Mouse (Mus musculus): ENCODE data around the gene Hhex. TPM values are rescaled to one million over a fixed set of nuclear protein-coding genes. Genes with fewer than 3 reads are reported as not detected.
A peak's percentile ranks its signal among the peaks of the same experiment; 100 is the strongest.

Gene Hhex
- 1.8 and 2.7 TPM in 2 replicates for polyA plus RNA-seq (2012; rRNA removed)

- TF ChIP-seq CTCF (IDR thresholded peaks at IDR 0.05; ENCODE audit: borderline replicate concordance, extremely low read depth, insufficient read depth, insufficient read length) (no peak), POLR2A (IDR thresholded peaks at IDR 0.05; ENCODE audit: borderline replicate concordance, extremely low read depth, insufficient read depth, insufficient read length, poor library complexity, severe bottlenecking) (no peak)
- peak; percentile 42 for DNase-seq (ENCODE audit: low read depth)
Observed at GRCm38 (mm10) chr19:37434263-37434951, at the start of gene Hhex. Hhex (plus strand) TSS chr19:37434810.

- DNase-seq (ENCODE audit: low read depth), result no peak
- TF ChIP-seq CTCF (IDR thresholded peaks at IDR 0.05; ENCODE audit: borderline replicate concordance, extremely low read depth, insufficient read depth, insufficient read length) (no peak), POLR2A (IDR thresholded peaks at IDR 0.05; ENCODE audit: borderline replicate concordance, extremely low read depth, insufficient read depth, insufficient read length, poor library complexity, severe bottlenecking) (no peak)
Observed at GRCm38 (mm10) chr19:37386126-37386525, 48.5 kb upstream of the Hhex start.

- DNase-seq (ENCODE audit: low read depth), result no peak
- TF ChIP-seq POLR2A (IDR thresholded peaks at IDR 0.05; ENCODE audit: borderline replicate concordance, extremely low read depth, insufficient read depth, insufficient read length, poor library complexity, severe bottlenecking), result no peak
- no peak for TF ChIP-seq CTCF (IDR thresholded peaks at IDR 0.05; ENCODE audit: borderline replicate concordance, extremely low read depth, insufficient read depth, insufficient read length)
Observed at GRCm38 (mm10) chr19:37391869-37392268, 42.7 kb upstream of the Hhex start.

DNA sequence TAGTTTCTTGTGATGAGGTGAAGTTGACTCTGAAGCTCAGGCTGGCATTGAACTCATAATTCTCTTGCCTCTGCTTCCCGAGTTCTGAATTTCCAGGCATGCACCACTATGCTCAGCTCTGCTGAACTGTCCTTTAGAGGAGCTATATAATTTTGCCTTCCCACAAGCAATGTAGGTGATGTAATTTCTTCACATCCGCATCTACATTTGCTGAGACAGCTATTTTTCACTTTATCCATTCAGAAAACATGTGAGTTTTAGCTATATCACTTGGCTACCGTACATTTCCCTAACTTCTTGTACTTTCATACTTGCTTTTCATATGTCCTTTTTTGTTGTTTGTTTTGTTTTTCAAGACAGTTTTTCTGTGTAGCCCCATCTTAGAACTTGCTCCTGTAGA lies 38.3 kb upstream of the Hhex start:
- no peak for DNase-seq (ENCODE audit: low read depth)
- no peak for TF ChIP-seq CTCF (IDR thresholded peaks at IDR 0.05; ENCODE audit: borderline replicate concordance, extremely low read depth, insufficient read depth, insufficient read length)
- no peak for TF ChIP-seq POLR2A (IDR thresholded peaks at IDR 0.05; ENCODE audit: borderline replicate concordance, extremely low read depth, insufficient read depth, insufficient read length, poor library complexity, severe bottlenecking)

GRCm38 (mm10) chr19:37400936-37401335 lies 33.7 kb upstream of the Hhex start:
- DNase-seq (ENCODE audit: low read depth), result no peak
- TF ChIP-seq POLR2A (IDR thresholded peaks at IDR 0.05; ENCODE audit: borderline replicate concordance, extremely low read depth, insufficient read depth, insufficient read length, poor library complexity, severe bottlenecking), result no peak
- no peak for TF ChIP-seq CTCF (IDR thresholded peaks at IDR 0.05; ENCODE audit: borderline replicate concordance, extremely low read depth, insufficient read depth, insufficient read length)

- DNase-seq (ENCODE audit: low read depth), result peak; percentile 47
- TF ChIP-seq CTCF (IDR thresholded peaks at IDR 0.05; ENCODE audit: borderline replicate concordance, extremely low read depth, insufficient read depth, insufficient read length) (peak; percentile 53; the same call in 1 of the 2 replicates), POLR2A (IDR thresholded peaks at IDR 0.05; ENCODE audit: borderline replicate concordance, extremely low read depth, insufficient read depth, insufficient read length, poor library complexity, severe bottlenecking) (no peak)
Observed at GRCm38 (mm10) chr19:37418294-37418693, 16.3 kb upstream of the Hhex start.

DNA sequence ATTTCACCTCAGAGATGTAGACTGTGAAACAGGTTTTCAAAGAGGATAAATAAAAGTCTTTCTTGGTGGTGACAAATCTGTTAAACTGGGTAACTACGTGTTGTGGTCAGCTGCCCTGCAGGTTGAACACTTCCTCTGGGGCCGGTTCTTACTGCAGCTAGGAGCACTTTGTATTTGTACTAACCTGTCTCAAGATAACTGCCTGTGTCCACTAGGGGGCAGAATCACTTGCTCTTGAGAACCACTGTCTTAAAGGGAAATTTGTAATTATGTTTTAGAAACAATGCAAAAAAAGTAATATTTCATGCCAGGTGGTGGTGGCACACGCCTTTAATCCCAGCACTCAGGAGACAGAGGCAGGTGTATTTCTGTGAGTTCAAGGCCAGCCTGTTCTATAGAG lies 15.0 kb upstream of the Hhex start:
- no peak for TF ChIP-seq POLR2A (IDR thresholded peaks at IDR 0.05; ENCODE audit: borderline replicate concordance, extremely low read depth, insufficient read depth, insufficient read length, poor library complexity, severe bottlenecking)
- peak; percentile 51; the same call in 1 of the 2 replicates for TF ChIP-seq CTCF (IDR thresholded peaks at IDR 0.05; ENCODE audit: borderline replicate concordance, extremely low read depth, insufficient read depth, insufficient read length)
- peak; percentile 78 for DNase-seq (ENCODE audit: low read depth)

GRCm38 (mm10) chr19:37428589-37428988 lies 6.0 kb upstream of the Hhex start:
- DNase-seq (ENCODE audit: low read depth), result no peak
- no peak for TF ChIP-seq POLR2A (IDR thresholded peaks at IDR 0.05; ENCODE audit: borderline replicate concordance, extremely low read depth, insufficient read depth, insufficient read length, poor library complexity, severe bottlenecking)
- TF ChIP-seq CTCF (IDR thresholded peaks at IDR 0.05; ENCODE audit: borderline replicate concordance, extremely low read depth, insufficient read depth, insufficient read length), result no peak

DNA sequence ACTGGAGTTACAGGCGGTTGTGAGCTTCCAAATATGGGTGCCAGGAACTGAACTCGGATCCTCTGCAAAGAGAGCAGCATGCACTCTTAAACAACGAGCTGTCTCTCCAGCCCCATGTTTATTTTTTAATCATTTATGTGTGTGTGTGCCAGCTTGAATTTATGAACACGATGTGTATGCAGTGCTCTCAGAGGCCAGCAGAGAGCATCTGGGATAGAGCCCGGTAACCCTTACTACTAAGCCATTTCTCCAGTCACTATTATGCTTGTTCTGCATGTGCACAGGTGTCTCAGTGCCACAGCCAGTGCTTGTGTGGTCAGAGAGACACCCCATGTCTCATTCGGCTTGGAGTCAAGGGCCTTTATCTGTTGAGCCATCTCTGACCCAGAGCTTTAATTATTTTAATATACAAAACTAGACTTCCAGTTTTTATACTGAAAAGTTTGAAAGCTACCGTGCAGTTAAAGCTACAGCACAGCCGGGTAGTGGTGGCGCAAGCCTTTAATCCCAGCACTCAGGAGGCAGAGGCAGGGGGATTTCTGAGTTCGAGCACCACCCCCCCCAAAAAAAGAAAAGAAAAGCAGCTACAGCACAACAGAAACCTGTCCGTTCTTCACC lies 3.4 kb upstream of the Hhex start:
- TF ChIP-seq POLR2A (IDR thresholded peaks at IDR 0.05; ENCODE audit: borderline replicate concordance, extremely low read depth, insufficient read depth, insufficient read length, poor library complexity, severe bottlenecking) (no peak), CTCF (IDR thresholded peaks at IDR 0.05; ENCODE audit: borderline replicate concordance, extremely low read depth, insufficient read depth, insufficient read length) (no peak)

GRCm38 (mm10) chr19:37432868-37433570 lies 1.6 kb upstream of the Hhex start:
- TF ChIP-seq POLR2A (IDR thresholded peaks at IDR 0.05; ENCODE audit: borderline replicate concordance, extremely low read depth, insufficient read depth, insufficient read length, poor library complexity, severe bottlenecking) (no peak), CTCF (IDR thresholded peaks at IDR 0.05; ENCODE audit: borderline replicate concordance, extremely low read depth, insufficient read depth, insufficient read length) (no peak)
- peak; percentile 2 for DNase-seq (ENCODE audit: low read depth)

More for the DNA sequence above, 3.4 kb upstream of the Hhex start:
- DNase-seq (ENCODE audit: low read depth), result no peak

- TF ChIP-seq CTCF (IDR thresholded peaks at IDR 0.05; ENCODE audit: borderline replicate concordance, extremely low read depth, insufficient read depth, insufficient read length) (no peak), POLR2A (IDR thresholded peaks at IDR 0.05; ENCODE audit: borderline replicate concordance, extremely low read depth, insufficient read depth, insufficient read length, poor library complexity, severe bottlenecking) (no peak)
- peak; percentile 14 for DNase-seq (ENCODE audit: low read depth)
Observed at GRCm38 (mm10) chr19:37433895-37434262, 731 bp upstream of the Hhex start.

Data from brain, embryonic 14.5 days (tissue).